Mouse (Mus musculus) spleen, postnatal 10 days (tissue): ENCODE data around the gene 1600002K03Rik.

ENCODE experiments used
- DNase-seq, 2 experiments: peaks; one replicate each; pipeline ENCODE4 v3.0.0; 2021 to 2022; ENCODE audit warnings: low spot score in 2 of 2

The 1600002K03Rik gene

DNA sequence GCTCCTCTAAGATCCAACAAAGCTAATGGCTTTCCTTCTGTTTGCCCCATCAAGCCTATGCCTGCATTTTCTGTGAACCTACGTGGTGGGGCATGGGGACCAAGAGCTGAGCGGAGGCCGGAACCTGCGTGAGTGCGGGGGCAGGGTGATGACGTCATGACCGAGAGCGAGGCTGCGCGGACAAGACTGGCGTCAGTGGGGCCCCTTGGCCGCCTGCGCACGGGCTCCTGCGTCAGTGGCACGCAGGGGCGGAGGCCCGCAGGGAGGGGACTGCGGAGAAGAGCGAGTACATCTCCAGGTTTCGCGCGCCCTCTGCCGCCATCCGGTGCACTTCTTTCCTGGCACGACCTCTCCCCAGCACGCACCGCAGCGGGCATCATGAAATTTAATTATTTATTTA, 31.5 kb upstream of the 1600002K03Rik start:
- DNase-seq, result peak; percentile 86 to 95

GRCm38 (mm10) chr10:80141786-80142529, 30.8 kb upstream of the 1600002K03Rik start:
- DNase-seq, result peak; percentile 84 to 96

- DNase-seq, result no peak
Measured at GRCm38 (mm10) chr10:80142530-80142925, 30.2 kb upstream of the 1600002K03Rik start.

GRCm38 (mm10) chr10:80143664-80144063, 29.1 kb upstream of the 1600002K03Rik start:
- no peak for DNase-seq

GRCm38 (mm10) chr10:80144159-80144558, 28.6 kb upstream of the 1600002K03Rik start:
- no peak for DNase-seq

DNA sequence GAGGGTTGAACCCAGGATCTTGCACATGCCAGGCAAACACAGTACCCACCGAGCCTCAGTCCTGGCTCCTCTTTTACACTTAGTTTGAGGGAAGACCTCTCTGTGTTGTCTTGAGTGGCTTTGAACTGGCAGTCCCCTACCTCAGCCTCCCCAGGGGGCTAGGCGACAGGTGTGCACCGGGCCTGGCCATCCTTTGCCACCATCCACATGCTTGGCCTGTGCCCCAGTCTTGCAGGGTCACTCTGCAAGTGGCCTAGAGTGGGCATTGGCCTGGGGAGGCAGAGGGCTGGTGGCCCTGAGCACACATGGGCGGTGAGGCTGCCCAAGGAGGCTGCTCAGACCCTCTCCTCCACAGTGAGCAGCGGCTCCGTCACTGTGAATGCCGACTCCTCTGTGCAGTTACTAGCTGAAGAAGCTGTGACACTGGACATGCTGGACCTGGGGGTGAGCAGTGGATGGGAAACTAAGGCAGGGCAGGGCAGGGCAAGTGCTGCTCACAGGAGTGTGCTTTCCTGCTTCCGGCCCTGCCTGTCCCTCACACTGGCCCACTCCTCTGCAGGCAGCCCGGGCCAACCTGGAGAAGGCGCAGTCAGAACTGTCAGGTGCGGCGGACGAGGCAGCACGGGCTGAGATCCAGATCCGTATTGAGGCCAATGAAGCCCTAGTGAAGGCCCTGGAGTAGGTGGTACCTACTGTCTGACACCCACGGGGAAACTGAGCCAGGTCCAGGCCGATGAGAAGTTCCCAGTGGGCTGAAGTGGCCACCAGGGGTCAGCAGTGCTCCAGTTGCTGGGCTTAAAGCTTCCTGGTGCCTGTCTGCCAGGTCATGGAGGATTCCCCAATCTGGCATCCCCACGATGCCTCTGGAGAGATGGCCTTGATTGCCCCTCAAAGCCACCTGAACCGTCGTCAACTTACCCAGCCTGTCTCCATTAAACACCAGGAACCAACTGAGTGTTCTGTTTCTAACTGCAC, 27.6 kb upstream of the 1600002K03Rik start:
- peak; percentile 77 to 86 for DNase-seq

DNA sequence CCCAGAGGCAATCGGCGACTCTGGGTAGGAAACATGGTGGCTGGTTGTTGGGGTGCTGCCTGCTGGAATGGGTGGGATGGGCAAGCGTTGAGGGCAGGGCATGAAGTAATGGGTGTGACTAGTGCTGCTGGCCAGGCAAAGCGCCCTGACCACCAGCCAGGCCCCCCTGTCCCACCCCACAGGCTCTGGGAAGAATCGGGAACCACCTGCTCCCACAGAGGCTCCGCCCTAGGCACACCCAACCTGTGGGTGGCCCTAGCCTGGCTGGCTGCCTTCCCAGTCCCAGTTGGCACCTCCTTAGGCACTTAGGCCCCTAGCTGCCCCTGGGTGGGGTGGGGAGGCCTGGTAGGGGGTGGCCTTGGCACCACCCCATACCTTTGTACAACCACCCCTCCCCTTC, 26.8 kb upstream of the 1600002K03Rik start:
- DNase-seq, result peak in 1 of 2 experiments; percentile 77

- peak; percentile 32 to 53 for DNase-seq
Measured at GRCm38 (mm10) chr10:80146568-80147011, 26.2 kb upstream of the 1600002K03Rik start.

DNA sequence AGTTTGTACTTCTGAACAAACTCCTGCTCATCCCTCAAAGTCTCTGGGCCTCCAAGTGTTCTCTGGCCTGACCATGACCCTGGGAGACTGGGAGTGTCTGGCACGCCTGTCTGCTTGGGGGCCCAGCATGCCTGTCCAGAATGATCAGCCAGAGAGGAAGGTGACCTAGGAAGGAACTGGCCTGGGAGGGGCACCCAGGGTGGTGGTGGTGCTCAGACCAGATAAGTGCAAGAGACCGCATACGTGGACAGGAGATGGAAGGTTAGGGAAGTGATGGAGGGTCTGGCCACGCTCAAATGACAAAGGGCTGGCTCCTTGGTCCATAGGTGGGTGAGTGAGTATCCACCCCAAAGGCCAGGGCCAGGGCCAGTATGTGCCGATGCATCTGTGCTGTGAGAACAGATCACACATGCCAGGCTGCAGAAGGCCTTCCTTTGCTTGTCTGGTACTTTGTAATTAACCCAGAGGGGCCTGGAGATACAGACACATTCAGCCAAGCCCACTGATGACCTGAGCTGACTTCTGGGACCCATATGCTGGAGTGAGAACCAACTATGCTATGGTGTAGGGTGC, 25.5 kb upstream of the 1600002K03Rik start:
- peak in 1 of 2 experiments; percentile 42 for DNase-seq

- peak; percentile 71 to 74 for DNase-seq
Measured at GRCm38 (mm10) chr10:80147719-80148601, 24.8 kb upstream of the 1600002K03Rik start, which contains the start of gene Midn. TSS of gene Midn (plus strand) at chr10:80148272.

DNA sequence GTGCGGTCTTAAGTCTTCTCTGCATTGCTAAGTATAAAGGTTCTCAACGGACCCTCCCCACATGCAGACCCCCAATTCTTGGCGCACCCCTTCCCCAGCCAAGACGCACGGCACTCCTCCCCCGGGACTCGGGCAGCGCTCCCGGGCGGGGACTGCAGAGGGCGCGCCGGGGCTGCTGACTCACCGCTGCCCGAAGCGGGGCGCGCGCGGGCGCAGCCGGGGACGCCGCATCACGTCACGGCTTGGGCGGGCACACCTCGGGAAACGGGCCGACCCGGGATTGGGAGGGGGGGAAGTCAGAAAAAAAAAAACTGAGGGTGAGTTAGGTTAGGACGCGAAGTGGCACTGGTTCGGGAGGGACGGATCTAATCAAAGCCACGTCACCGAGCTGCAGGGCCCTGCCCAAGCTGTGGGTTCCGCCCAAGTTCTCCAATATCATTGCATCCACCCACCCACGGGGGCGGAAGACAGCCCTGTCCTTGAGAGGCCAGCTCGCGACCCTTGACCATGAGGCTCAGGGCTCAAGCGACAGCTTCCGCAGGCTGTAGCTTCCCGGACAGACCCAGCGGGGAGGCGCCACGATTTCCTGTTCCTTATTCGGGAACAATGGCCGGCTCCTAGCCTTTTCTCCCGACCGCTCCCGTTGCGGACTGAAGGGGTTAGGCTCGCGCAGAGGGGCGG, 24.0 kb upstream of the 1600002K03Rik start:
- peak; percentile 93 to 96 for DNase-seq

DNA sequence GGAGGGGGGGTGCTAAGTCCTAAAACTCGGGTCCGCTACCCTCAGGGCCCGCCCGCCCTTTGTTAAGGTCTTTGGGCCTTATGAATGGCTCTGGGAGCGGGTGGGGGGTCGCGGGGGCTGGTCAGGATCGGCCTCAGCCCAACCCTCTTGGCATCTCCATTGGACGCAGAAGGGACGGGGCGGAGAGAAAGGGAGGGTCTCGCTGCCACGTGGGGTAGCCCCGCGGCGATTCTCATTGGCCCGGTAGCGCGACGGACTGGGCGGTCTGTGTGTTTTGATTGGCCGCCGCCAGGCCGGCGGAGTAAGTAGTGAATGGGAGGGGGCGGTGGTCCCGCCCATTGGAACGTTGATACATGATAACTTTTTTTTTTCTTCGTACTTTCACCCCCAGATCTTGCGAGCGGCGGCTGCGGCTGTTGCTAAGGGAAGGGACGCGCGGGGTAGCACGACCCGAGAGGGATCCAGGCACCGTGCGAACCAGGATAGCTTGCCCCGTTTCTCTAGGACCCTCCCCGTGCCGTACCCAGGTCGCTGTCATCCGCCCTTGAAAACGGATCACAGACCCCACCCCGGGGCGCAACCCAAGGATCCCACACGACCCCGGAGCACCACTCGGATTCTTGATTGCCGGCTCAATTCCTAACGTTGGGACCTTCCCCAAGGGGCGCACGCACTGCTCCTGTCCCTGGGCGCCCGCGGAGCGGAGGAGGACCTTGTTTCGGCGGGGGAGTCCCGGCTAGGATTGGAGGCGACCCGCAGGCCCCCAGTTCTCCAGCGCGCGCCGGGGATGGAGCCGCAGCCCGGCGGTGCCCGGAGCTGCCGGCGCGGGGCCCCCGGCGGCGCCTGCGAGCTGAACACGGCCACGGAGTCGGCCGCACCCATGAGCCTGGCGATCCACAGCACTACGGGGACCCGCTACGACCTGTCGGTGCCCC, 23.2 kb upstream of the 1600002K03Rik start:
- peak; percentile 86 to 94 for DNase-seq

- peak; percentile 71 to 73 for DNase-seq
Measured at GRCm38 (mm10) chr10:80150226-80151210, 22.2 kb upstream of the 1600002K03Rik start.

GRCm38 (mm10) chr10:80151211-80152034, 21.3 kb upstream of the 1600002K03Rik start:
- peak; percentile 63 to 73 for DNase-seq

GRCm38 (mm10) chr10:80152071-80152872, 20.5 kb upstream of the 1600002K03Rik start:
- peak; percentile 47 to 53 for DNase-seq

DNA sequence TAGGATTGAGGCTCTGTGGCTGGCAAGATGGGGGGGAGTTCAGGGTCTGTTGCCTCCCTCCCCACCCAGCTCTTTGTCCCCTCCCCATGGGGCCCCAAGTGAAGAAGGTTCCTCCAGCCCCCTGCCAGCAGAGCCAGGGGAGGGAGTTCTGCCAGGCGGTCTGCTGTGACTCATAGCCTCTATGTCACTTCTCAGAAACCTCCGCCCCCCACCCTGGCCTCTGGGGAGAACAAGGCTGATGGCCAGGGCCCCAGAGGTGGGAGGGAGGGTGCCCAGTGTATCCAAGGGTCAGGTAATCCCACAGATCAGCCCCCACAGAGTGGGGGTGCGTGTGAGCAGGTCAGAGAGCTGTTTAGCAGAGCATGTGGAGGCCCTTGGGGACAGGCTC, 19.9 kb upstream of the 1600002K03Rik start:
- peak in 1 of 2 experiments; percentile 57 for DNase-seq
